Comparison of ENCODE assay signal across 17 mouse cellular contexts in genomic region chr6:125284751-125285150, GRCm38 (mm10). TPM values are rescaled to one million over a fixed set of nuclear protein-coding genes. Genes with fewer than 3 reads are reported as not detected.
"Had no signal": no experiment of that assay in that cellular context is flagged by ENCODE, and none has a peak within 500 bp of the region (broad histone marks: within the 10 kb centered on the region; RNA-seq: fewer than 3 reads in every experiment).

No protein-coding gene starts in this region.

- DNase-seq: lung, postnatal 10 days; lung, postnatal 4 days; retina, postnatal 1 day; thymus, adult 2 months; thymus, postnatal 25 days had no signal

- H3K36me3 ChIP-seq: limb, embryonic 12.5 days; midbrain, embryonic 10.5 days; neural tube, embryonic 13.5 days had no signal

- H3K4me2 ChIP-seq: limb, embryonic 12.5 days; lung, embryonic 14.5 days; neural tube, embryonic 13.5 days had no signal

- H3K9me3 ChIP-seq: limb, embryonic 12.5 days; neural tube, embryonic 13.5 days had no signal

- H3K9ac ChIP-seq: limb, embryonic 12.5 days; liver, embryonic 14.5 days; lung, embryonic 14.5 days; neural tube, embryonic 13.5 days had no signal

- H3K4me1 ChIP-seq: midbrain, embryonic 10.5 days; neural tube, embryonic 13.5 days had no signal

- H3K4me3 ChIP-seq: limb, embryonic 12.5 days; midbrain, embryonic 10.5 days; neural tube, embryonic 13.5 days had no signal

- H3K27ac ChIP-seq: limb, embryonic 12.5 days; liver, embryonic 14.5 days; midbrain, embryonic 10.5 days; neural tube, embryonic 13.5 days had no signal

- ATAC-seq: midbrain, embryonic 16.5 days had no signal

- H3K27me3 ChIP-seq: limb, embryonic 12.5 days; neural tube, embryonic 13.5 days had no signal

RNA-seq across cellular contexts. Expression of gene Tuba3a, which starts 1.1 kb away (rescaled TPM):
- total RNA-seq: layer of hippocampus, postnatal 25 days; left cerebral cortex, postnatal 36 days; liver, adult 2 months; megakaryocyte, adult 5-6 weeks had no signal
- polyA plus RNA-seq: liver, adult 2 months; liver, embryonic 14.5 days; midbrain, embryonic 10.5 days; midbrain, embryonic 16.5 days; neural tube, embryonic 13.5 days; spleen, adult 2 months had no signal

RNA-seq across cellular contexts. Expression of gene Cd27, which starts 47.9 kb away (rescaled TPM):
- total RNA-seq: layer of hippocampus, adult 8-10 months; layer of hippocampus, postnatal 25 days; left cerebral cortex, postnatal 36 days had no signal
